Mouse (Mus musculus) ES-E14 (cell line): Measurements from ENCODE around the gene Lrmda. TPM values are rescaled to one million over a fixed set of nuclear protein-coding genes. Genes with fewer than 3 reads are reported as not detected.

ENCODE experiments used
- DNase-seq: peaks from one replicate; pipeline ENCODE4 v3.0.0-alpha.2; 2013; ENCODE audit warnings: low read depth, low spot score
- H3K27ac ChIP-seq: 2 replicates; pipeline ENCODE4 v1.5.1; 2012; ENCODE audit warnings: low read depth, mild to moderate bottlenecking, low read length, moderate library complexity, mixed read lengths; ENCODE audit not compliant: poor library complexity, insufficient read depth, severe bottlenecking
- H3K36me3 ChIP-seq: 2 replicates; pipeline ENCODE4 v1.6.1; 2012; ENCODE audit warnings: mild to moderate bottlenecking, low read length, moderate library complexity, mixed read lengths; ENCODE audit not compliant: control insufficient read depth, poor library complexity, insufficient read depth, severe bottlenecking
- H3K4me1 ChIP-seq, 2 experiments: fragments of 150-350 bp in 1 of 2; sonication (generic) in 1 of 2; 2 replicates each; pipeline ENCODE4 v1.6.1; 2012; ENCODE audit warnings: low read length in 2 of 2, mild to moderate bottlenecking in 1 of 2, mixed read lengths in 1 of 2; ENCODE audit not compliant: control insufficient read depth in 2 of 2, insufficient read depth in 2 of 2, poor library complexity in 1 of 2
- H3K4me3 ChIP-seq, 2 experiments: fragments of 150-350 bp in 1 of 2; sonication (generic) in 1 of 2; 2 replicates each; pipeline ENCODE4 v1.5.1; 2012; ENCODE audit warnings: low read length in 2 of 2, low read depth in 1 of 2, mild to moderate bottlenecking in 1 of 2, mixed read lengths in 1 of 2; ENCODE audit not compliant: insufficient read depth in 1 of 2, poor library complexity in 1 of 2, severe bottlenecking in 1 of 2
- H3K9ac ChIP-seq: 2 replicates; pipeline ENCODE4 v1.6.1; 2012; ENCODE audit warnings: low read depth, mild to moderate bottlenecking, low read length, mixed read lengths; ENCODE audit not compliant: poor library complexity, insufficient read depth, severe bottlenecking
- H3K9me3 ChIP-seq: fragments of 150-350 bp; sonication (generic); 2 replicates; pipeline ENCODE4 v1.6.1; 2012; ENCODE audit warnings: low read depth, mild to moderate bottlenecking, low read length; ENCODE audit not compliant: control insufficient read depth, insufficient read depth
- CHD2 ChIP-seq: IDR thresholded peaks from 2 replicates; pipeline ENCODE4 v1.6.1; 2014; ENCODE audit warnings: mild to moderate bottlenecking, low read depth, low read length, inconsistent platforms
- HCFC1 ChIP-seq: IDR thresholded peaks from 2 replicates; pipeline ENCODE4 v1.6.1; 2012; ENCODE audit warnings: low read length, inconsistent platforms, borderline replicate concordance; ENCODE audit not compliant: insufficient read depth
- MAFK ChIP-seq: IDR thresholded peaks from 2 replicates; pipeline ENCODE4 v1.6.1; 2014; ENCODE audit warnings: mild to moderate bottlenecking, low read depth, low read length, inconsistent platforms; ENCODE audit not compliant: insufficient read depth
- ZC3H11A ChIP-seq: IDR thresholded peaks from 2 replicates; pipeline ENCODE4 v1.6.1; 2012; ENCODE audit warnings: low read depth, mild to moderate bottlenecking, inconsistent platforms, low read length, borderline replicate concordance
- ZNF384 ChIP-seq: IDR thresholded peaks from 2 replicates; pipeline ENCODE4 v1.6.1; 2012; ENCODE audit warnings: low read depth, low read length, inconsistent platforms
- in situ Hi-C, 2 experiments: fragments of 600-800 bp; cut with MboI; formaldehyde crosslinking; loops; one replicate each; pipeline ENCODE4 v1.15.1; 2025; ENCODE audit warnings: low sequenced_read_pairs in 2 of 2, inconsistent platforms in 1 of 2; ENCODE audit not compliant: unreplicated experiment in 2 of 2
- total RNA-seq: library from RNA; depleted of rRNA; stranded (reverse); fragments of 300-350 nt; gene quantifications from 2 replicates; pipeline ENCODE4 v1.2.3, GENCODE M21; 2012

The Lrmda gene
- total RNA-seq, 1 experiment, result 0.22 TPM

GRCm38 (mm10) chr14:22048068-22048899 is 28.8 kb downstream of the Lrmda start:
- Histone ChIP-seq H3K27ac (no peak overlapping the region), H3K9me3 (no peaks in the 10 kb centered on the region), H3K36me3 (no peaks in the 10 kb centered on the region), H3K4me1 (no peaks in the 10 kb centered on the region), H3K9ac (no peak overlapping the region), H3K4me3 (no peak overlapping the region)
- no peak for DNase-seq
- in situ Hi-C loops, result no loop called here
- TF ChIP-seq HCFC1, result no peak
- no peak for TF ChIP-seq ZNF384
- no peak for TF ChIP-seq CHD2
- no peak for TF ChIP-seq MAFK
- no peak for TF ChIP-seq ZC3H11A

- no peak overlapping the region for H3K27ac ChIP-seq
- H3K9ac ChIP-seq, result no peak overlapping the region
- no peaks in the 10 kb centered on the region for H3K4me1 ChIP-seq
- TF ChIP-seq HCFC1 (no peak), CHD2 (no peak), MAFK (no peak), ZNF384 (no peak), ZC3H11A (no peak)
- in situ Hi-C loops, result no loop called here
- DNase-seq, result no peak
- H3K9me3 ChIP-seq, result no peaks in the 10 kb centered on the region
- H3K36me3 ChIP-seq, result no peaks in the 10 kb centered on the region
- no peak overlapping the region for H3K4me3 ChIP-seq
These were observed 29.3 kb downstream of the Lrmda start for GRCm38 (mm10) chr14:22048900-22049199.

GRCm38 (mm10) chr14:22049282-22049681 is 29.8 kb downstream of the Lrmda start:
- in situ Hi-C loops, result no loop called here
- Histone ChIP-seq H3K36me3 (no peaks in the 10 kb centered on the region), H3K4me1 (no peaks in the 10 kb centered on the region), H3K9me3 (no peaks in the 10 kb centered on the region), H3K9ac (no peak overlapping the region), H3K4me3 (no peak overlapping the region), H3K27ac (no peak overlapping the region)
- TF ChIP-seq HCFC1 (no peak), CHD2 (no peak), MAFK (no peak), ZNF384 (no peak), ZC3H11A (no peak)
- no peak for DNase-seq

GRCm38 (mm10) chr14:22051941-22052664 is 32.6 kb downstream of the Lrmda start:
- TF ChIP-seq ZC3H11A, result no peak
- no peak for TF ChIP-seq MAFK
- no peaks in the 10 kb centered on the region for H3K9me3 ChIP-seq
- no peak overlapping the region for H3K9ac ChIP-seq
- no peak overlapping the region for H3K4me3 ChIP-seq
- in situ Hi-C loops, result no loop called here
- no peaks in the 10 kb centered on the region for H3K4me1 ChIP-seq
- DNase-seq, result no peak
- no peaks in the 10 kb centered on the region for H3K36me3 ChIP-seq
- H3K27ac ChIP-seq, result no peak overlapping the region

GRCm38 (mm10) chr14:22055630-22056029 is 36.1 kb downstream of the Lrmda start:
- DNase-seq, result no peak
- in situ Hi-C loops, result no loop called here
- Histone ChIP-seq H3K9ac (no peak overlapping the region), H3K27ac (no peak overlapping the region), H3K4me1 (no peaks in the 10 kb centered on the region), H3K36me3 (no peaks in the 10 kb centered on the region), H3K9me3 (no peaks in the 10 kb centered on the region), H3K4me3 (no peak overlapping the region)
- no peak for TF ChIP-seq HCFC1
- TF ChIP-seq MAFK, result no peak
- TF ChIP-seq ZC3H11A, result no peak
- TF ChIP-seq CHD2, result no peak
- TF ChIP-seq ZNF384, result no peak
